Mouse (Mus musculus) CH12F3 (cell line): ENCODE data around the gene Has3.
"Not testable (repeated sequence)": the region's sequence is repeated elsewhere in the genome, so short reads cannot be mapped to it uniquely, and the experiment has no call there.

Experiments used
- in situ Hi-C: fragments of 300-500 bp; cut with MboI; formaldehyde crosslinking; loops from 2 replicates; pipeline ENCODE4 v1.14.3; 2020; ENCODE audit warnings: low sequenced_read_pairs

The Has3 gene

GRCm38 (mm10) chr8:106870051-106870450 is at the start of gene Has3:
TSS of gene Has3 (plus strand) at chr8:106870242.
- in situ Hi-C loops, result no loop called here

- in situ Hi-C loops, result no loop called here
Measured at GRCm38 (mm10) chr8:106820553-106821515, 49.2 kb upstream of the Has3 start.

- in situ Hi-C loops, result no loop called here
Measured at GRCm38 (mm10) chr8:106828921-106829320, 41.1 kb upstream of the Has3 start.

GRCm38 (mm10) chr8:106829526-106830045 is 40.5 kb upstream of the Has3 start:
- in situ Hi-C loops, result no loop called here

- in situ Hi-C loops, result no loop called here
Measured at GRCm38 (mm10) chr8:106834899-106835298, 35.1 kb upstream of the Has3 start.

GRCm38 (mm10) chr8:106836525-106836924 is 33.5 kb upstream of the Has3 start:
- in situ Hi-C loops, result no loop called here

- in situ Hi-C loops, result no loop called here
Measured at GRCm38 (mm10) chr8:106838803-106839202, 31.2 kb upstream of the Has3 start.

- in situ Hi-C loops, result no loop called here
Measured at GRCm38 (mm10) chr8:106839209-106840001, 30.6 kb upstream of the Has3 start.

- in situ Hi-C loops, result no loop called here
Measured at GRCm38 (mm10) chr8:106850034-106850433, 20.0 kb upstream of the Has3 start.

- in situ Hi-C loops, result no loop called here
Measured at GRCm38 (mm10) chr8:106854534-106855241, 15.4 kb upstream of the Has3 start.

GRCm38 (mm10) chr8:106855242-106855562 is 14.8 kb upstream of the Has3 start:
- in situ Hi-C loops, result no loop called here

- in situ Hi-C loops, result no loop called here
Measured at GRCm38 (mm10) chr8:106862845-106863244, 7.2 kb upstream of the Has3 start.

- in situ Hi-C loops, result no loop called here
Measured at GRCm38 (mm10) chr8:106865354-106865753, 4.7 kb upstream of the Has3 start.

- in situ Hi-C loops, result no loop called here
Measured at GRCm38 (mm10) chr8:106870537-106871327, 690 bp downstream of the Has3 start.

- in situ Hi-C loops, result no loop called here
Measured at GRCm38 (mm10) chr8:106871328-106871926, 1.4 kb downstream of the Has3 start.

- in situ Hi-C loops, result no loop called here
Measured at GRCm38 (mm10) chr8:106871931-106872371, 1.9 kb downstream of the Has3 start.

- in situ Hi-C loops, result no loop called here
Measured at GRCm38 (mm10) chr8:106872454-106873034, 2.5 kb downstream of the Has3 start.

- in situ Hi-C loops, result no loop called here
Measured at GRCm38 (mm10) chr8:106880121-106880707, 10.2 kb downstream of the Has3 start.

GRCm38 (mm10) chr8:106884094-106884493 is 14.1 kb downstream of the Has3 start:
- in situ Hi-C loops, result not testable (repeated sequence)
